In the genomic region with DNA sequence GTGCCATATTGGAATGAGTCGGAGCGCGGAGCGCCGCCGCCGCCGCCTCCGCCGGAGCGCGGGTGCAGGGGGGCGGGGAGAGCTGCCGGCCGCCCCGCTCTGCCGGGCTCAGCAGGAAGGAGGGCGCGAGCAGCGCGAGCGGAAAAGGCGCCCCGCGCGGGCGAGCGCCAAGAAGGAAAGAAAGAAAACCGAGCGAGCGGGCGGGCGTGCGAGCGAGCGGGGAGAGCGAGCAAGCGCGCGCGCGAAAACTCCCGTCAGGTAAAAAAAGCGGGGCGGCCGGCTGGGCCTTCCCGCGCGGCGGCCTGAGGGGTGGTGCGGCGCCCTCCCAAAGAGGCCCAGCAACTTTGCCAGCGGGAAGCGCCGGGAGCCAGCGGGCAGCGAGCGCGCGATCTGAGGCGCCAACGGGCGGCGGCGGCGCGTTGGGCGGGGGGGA, we compare ENCODE assay signal across 8 mouse cellular contexts. TPM values are rescaled to one million over a fixed set of nuclear protein-coding genes. Genes with fewer than 3 reads are reported as not detected.
DNase-seq lines count a peak whose midpoint lies in the region; ATAC-seq and TF ChIP-seq lines count a peak whose summit lies in the region.

No protein-coding gene starts in this region.

- no peak for TF ChIP-seq CTCF in testis, adult 2 months (IDR thresholded peaks at IDR 0.05; ENCODE audit: control insufficient read depth, insufficient read depth, insufficient replicate concordance, low read depth, low read length)
- TF ChIP-seq CTCF in intestine, postnatal 0 days (IDR thresholded peaks at IDR 0.05; ENCODE audit: low read depth), result no peak
- TF ChIP-seq CTCF in spleen, adult 2 months (IDR thresholded peaks at IDR 0.05; ENCODE audit: extremely low read depth, insufficient read depth, insufficient read length, insufficient replicate concordance), result no peak

- H3K9me3 ChIP-seq in intestine, postnatal 0 days (ENCODE audit: control insufficient read depth), result no peaks in the 10 kb centered on the region
- H3K9me3 ChIP-seq in limb, embryonic 13.5 days, result no peaks in the 10 kb centered on the region
- no peaks in the 10 kb centered on the region for H3K9me3 ChIP-seq in midbrain, embryonic 14.5 days (ENCODE audit: control insufficient read depth, low read length)

- H3K27me3 ChIP-seq in testis, adult 2 months (ENCODE audit: control insufficient read depth, insufficient read depth, low read length), result no peaks in the 10 kb centered on the region
- H3K27me3 ChIP-seq in intestine, postnatal 0 days (replicated peaks; ENCODE audit: control insufficient read depth, insufficient read depth, low read length), result no peaks in the 10 kb centered on the region
- H3K27me3 ChIP-seq in limb, embryonic 13.5 days, result peaks cover 18% of the 10 kb centered on the region
- H3K27me3 ChIP-seq in midbrain, embryonic 14.5 days (ENCODE audit: control insufficient read depth, insufficient read depth, low read length), result no peaks in the 10 kb centered on the region
- peaks cover 6% of the 10 kb centered on the region for H3K27me3 ChIP-seq in spleen, adult 2 months (ENCODE audit: control insufficient read depth, insufficient read depth, low read length)

- H3K27ac ChIP-seq in testis, adult 2 months (ENCODE audit: control insufficient read depth, insufficient read depth, low read depth, low read length), result peak overlapping the region; percentile 85
- peak overlapping the region; percentile 93 for H3K27ac ChIP-seq in intestine, postnatal 0 days (ENCODE audit: low read depth, low read length)
- H3K27ac ChIP-seq in limb, embryonic 13.5 days, result peak overlapping the region; percentile 91
- peak overlapping the region; percentile 93 for H3K27ac ChIP-seq in midbrain, embryonic 14.5 days (replicated peaks; ENCODE audit: low read depth, low read length)
- peak overlapping the region; percentile 70 for H3K27ac ChIP-seq in spleen, adult 2 months (ENCODE audit: insufficient read depth, low read length)

- peak overlapping the region; percentile 86 for H3K4me3 ChIP-seq in testis, adult 2 months (ENCODE audit: control insufficient read depth, low read depth, low read length)
- peak overlapping the region; percentile 70 for H3K4me3 ChIP-seq in intestine, postnatal 0 days (ENCODE audit: low read depth, low read length)
- H3K4me3 ChIP-seq in limb, embryonic 13.5 days, result peak overlapping the region; percentile 89
- peak overlapping the region; percentile 89 for H3K4me3 ChIP-seq in midbrain, embryonic 14.5 days (replicated peaks; ENCODE audit: low read depth, low read length)
- peak overlapping the region; percentile 96 for H3K4me3 ChIP-seq in spleen, adult 2 months (ENCODE audit: extremely low read depth, insufficient read depth, insufficient read length)

- no peak for DNase-seq in testis, postnatal 10 days (ENCODE audit: low spot score)
- peak; percentile 87 for DNase-seq in embryo, embryonic 9.5 days (ENCODE audit: extremely low spot score)
- DNase-seq in heart, adult 18-20 months, result peak; percentile 80 to 88
- peak; percentile 93 for DNase-seq in midbrain, embryonic 14.5 days
- peak in 1 of 2 experiments; percentile 57 for DNase-seq in spleen, adult 2 months (ENCODE audit: low read depth in 1 of 2, low spot score in 2 of 2)

- H3K9ac ChIP-seq in intestine, postnatal 0 days (ENCODE audit: low read depth, low read length), result peak overlapping the region; percentile 84
- H3K9ac ChIP-seq in limb, embryonic 13.5 days, result peak overlapping the region; percentile 92
- peak overlapping the region; percentile 81 for H3K9ac ChIP-seq in midbrain, embryonic 14.5 days (replicated peaks; ENCODE audit: low read length)

- H3K4me2 ChIP-seq in intestine, postnatal 0 days (replicated peaks; ENCODE audit: low read depth), result peak overlapping the region; percentile 94
- peak overlapping the region; percentile 82 for H3K4me2 ChIP-seq in limb, embryonic 13.5 days (replicated peaks)
- H3K4me2 ChIP-seq in midbrain, embryonic 14.5 days (ENCODE audit: low read length), result peak overlapping the region; percentile 73

- peak; percentile 80 for ATAC-seq in intestine, postnatal 0 days
- peak; percentile 80 for ATAC-seq in limb, embryonic 13.5 days (ENCODE audit: low FRiP score, low read depth)
- peak; percentile 88 for ATAC-seq in midbrain, embryonic 14.5 days (ENCODE audit: low FRiP score, low TSS enrichment)

- under 1% methylated on average over 63 of the region's 68 CpGs for WGBS in intestine, postnatal 0 days
- WGBS in limb, embryonic 13.5 days, result 0% methylated on average over 59 of the region's 68 CpGs
- WGBS in midbrain, embryonic 14.5 days, result under 1% methylated on average over 68 of the region's 68 CpGs
- under 1% methylated on average over 61 of the region's 68 CpGs for WGBS in spleen, adult 2 months

- no peaks in the 10 kb centered on the region for H3K36me3 ChIP-seq in testis, adult 2 months (ENCODE audit: control insufficient read depth, insufficient read depth, low read length)
- no peaks in the 10 kb centered on the region for H3K36me3 ChIP-seq in intestine, postnatal 0 days (ENCODE audit: control insufficient read depth, insufficient read depth)
- no peaks in the 10 kb centered on the region for H3K36me3 ChIP-seq in limb, embryonic 13.5 days
- H3K36me3 ChIP-seq in midbrain, embryonic 14.5 days (ENCODE audit: control insufficient read depth, insufficient read depth, low read length), result no peaks in the 10 kb centered on the region
- H3K36me3 ChIP-seq in spleen, adult 2 months (ENCODE audit: control insufficient read depth, insufficient read depth, low read length), result no peaks in the 10 kb centered on the region

- H3K4me1 ChIP-seq in testis, adult 2 months (ENCODE audit: control insufficient read depth, insufficient read depth, low read length), result peaks cover 7% of the 10 kb centered on the region
- H3K4me1 ChIP-seq in intestine, postnatal 0 days (replicated peaks; ENCODE audit: control insufficient read depth, insufficient read depth, low read length), result no peaks in the 10 kb centered on the region
- peaks cover 4% of the 10 kb centered on the region for H3K4me1 ChIP-seq in limb, embryonic 13.5 days
- peaks cover 9% of the 10 kb centered on the region; the same call in 1 of the 2 replicates for H3K4me1 ChIP-seq in midbrain, embryonic 14.5 days (ENCODE audit: control insufficient read depth, insufficient read depth, low read length)
- peaks cover 8% of the 10 kb centered on the region for H3K4me1 ChIP-seq in spleen, adult 2 months (ENCODE audit: control insufficient read depth, insufficient read depth, insufficient read length)

- TF ChIP-seq POLR2A in testis, adult 2 months (IDR thresholded peaks at IDR 0.05; ENCODE audit: control insufficient read depth, low read depth, low read length), result no peak; the same call in none of the 2 replicates
- no peak for TF ChIP-seq POLR2A in spleen, adult 2 months (IDR thresholded peaks at IDR 0.05; ENCODE audit: low read depth, low read length)

RNA-seq across cellular contexts. Expression of gene Sfmbt1, which starts 1.0 kb away (rescaled TPM):
- 21.5 and 25.6 TPM in 2 replicates for polyA plus RNA-seq in testis, adult 2 months (2012; rRNA removed)
- total RNA-seq in heart, adult 18-20 months (2021), result 10 to 100 TPM; 12.8 to 14.3 TPM
- 11.4 and 14.6 TPM in 2 replicates for polyA plus RNA-seq in intestine, postnatal 0 days (2015; fragmentation: Nextera tagmentation; extraction: Ambion mirVana)
- 15.3 and 15.5 TPM in 2 replicates for polyA plus RNA-seq in limb, embryonic 13.5 days (2015; fragmentation: Nextera tagmentation; extraction: Ambion mirVana)
- polyA plus RNA-seq in midbrain, embryonic 14.5 days (2014; fragmentation: Nextera tagmentation; extraction: Ambion mirVana), result 17.0 and 20.9 TPM in 2 replicates
- 1.2 and 1.3 TPM in 2 replicates for polyA plus RNA-seq in spleen, adult 2 months (2012; rRNA removed)
